Comparison of ENCODE assay signal across 18 mouse cellular contexts in the genomic region with DNA sequence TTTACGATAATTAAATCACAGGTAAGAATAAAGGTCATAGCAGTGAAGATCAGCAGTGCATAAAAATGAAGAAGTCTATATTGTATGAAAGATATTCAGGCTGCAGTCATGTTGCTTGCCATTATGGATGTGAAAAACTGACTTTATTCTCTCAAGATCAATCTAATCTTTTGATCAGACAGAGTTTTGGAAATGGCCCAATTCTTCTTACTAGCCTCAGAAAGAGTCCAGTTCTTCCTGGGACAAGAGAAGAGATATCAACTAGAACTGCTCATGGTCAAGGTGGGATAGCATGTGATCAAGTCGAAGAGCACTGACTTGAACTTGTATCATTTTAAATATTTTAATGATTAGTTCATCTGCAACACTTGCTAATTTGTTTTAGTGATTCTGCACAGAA.
DNase-seq lines count a peak whose midpoint lies in the region; ATAC-seq lines count a peak whose summit lies in the region.
"Had no signal": no experiment of that assay in that cellular context is flagged by ENCODE, and none has a peak within 500 bp of the region (broad histone marks: within the 10 kb centered on the region; RNA-seq: fewer than 3 reads in every experiment).

No protein-coding gene starts in this region.

- H3K4me3 ChIP-seq in midbrain, embryonic 10.5 days: no peak overlapping the region
- no peak overlapping the region for H3K4me3 ChIP-seq in midbrain, embryonic 16.5 days (ENCODE audit: low read depth, low read length)
- no peak overlapping the region for H3K4me3 ChIP-seq in forebrain, embryonic 13.5 days
- H3K4me3 ChIP-seq in hindbrain, embryonic 14.5 days (replicated peaks; ENCODE audit: low read length): no peak overlapping the region
- H3K4me3 ChIP-seq: embryonic facial prominence, embryonic 15.5 days; neural tube, embryonic 12.5 days had no signal

- H3K27ac ChIP-seq in midbrain, embryonic 10.5 days (replicated peaks): peak overlapping the region; percentile 78
- H3K27ac ChIP-seq in midbrain, embryonic 16.5 days (ENCODE audit: low read length): no peak overlapping the region
- H3K27ac ChIP-seq in forebrain, embryonic 13.5 days: peak overlapping the region; percentile 92
- peak overlapping the region; percentile 75 for H3K27ac ChIP-seq in hindbrain, embryonic 14.5 days
- H3K27ac ChIP-seq: embryonic facial prominence, embryonic 15.5 days had no signal

- WGBS in midbrain, embryonic 10.5 days: 89% methylated on average over 2 of the region's 2 CpGs
- 72% methylated on average over 2 of the region's 2 CpGs for WGBS in midbrain, embryonic 16.5 days
- 31% methylated on average over 2 of the region's 2 CpGs for WGBS in forebrain, embryonic 13.5 days
- WGBS in hindbrain, embryonic 14.5 days: 61% methylated on average over 2 of the region's 2 CpGs

- H3K9ac ChIP-seq in midbrain, embryonic 16.5 days (ENCODE audit: low read depth, low read length): no peak overlapping the region
- H3K9ac ChIP-seq in forebrain, embryonic 13.5 days: no peak overlapping the region
- no peak overlapping the region for H3K9ac ChIP-seq in hindbrain, embryonic 14.5 days
- H3K9ac ChIP-seq: embryonic facial prominence, embryonic 15.5 days; neural tube, embryonic 12.5 days had no signal

- H3K4me1 ChIP-seq in midbrain, embryonic 10.5 days: peaks cover 34% of the 10 kb centered on the region
- peaks cover 5% of the 10 kb centered on the region; the same call in 1 of the 2 replicates for H3K4me1 ChIP-seq in midbrain, embryonic 16.5 days (ENCODE audit: control insufficient read depth, insufficient read depth, low read length)
- H3K4me1 ChIP-seq in forebrain, embryonic 13.5 days: peaks cover 40% of the 10 kb centered on the region
- H3K4me1 ChIP-seq in hindbrain, embryonic 14.5 days (replicated peaks; ENCODE audit: control insufficient read depth, insufficient read depth, low read length): peaks cover 16% of the 10 kb centered on the region; the same call in 1 of the 2 replicates
- H3K4me1 ChIP-seq: embryonic facial prominence, embryonic 15.5 days had no signal

- no peaks in the 10 kb centered on the region for H3K36me3 ChIP-seq in midbrain, embryonic 10.5 days
- no peaks in the 10 kb centered on the region for H3K36me3 ChIP-seq in midbrain, embryonic 16.5 days (ENCODE audit: control insufficient read depth, insufficient read depth, low read length)
- no peaks in the 10 kb centered on the region for H3K36me3 ChIP-seq in forebrain, embryonic 13.5 days (ENCODE audit: poor library complexity, severe bottlenecking)
- H3K36me3 ChIP-seq in hindbrain, embryonic 14.5 days (replicated peaks; ENCODE audit: control insufficient read depth, insufficient read depth): no peaks in the 10 kb centered on the region
- H3K36me3 ChIP-seq: embryonic facial prominence, embryonic 15.5 days; neural tube, embryonic 12.5 days had no signal

- H3K27me3 ChIP-seq in midbrain, embryonic 10.5 days (ENCODE audit: low read depth, poor library complexity, severe bottlenecking): no peaks in the 10 kb centered on the region
- H3K27me3 ChIP-seq in midbrain, embryonic 16.5 days (ENCODE audit: control insufficient read depth, insufficient read depth, low read depth, low read length): no peaks in the 10 kb centered on the region
- H3K27me3 ChIP-seq in forebrain, embryonic 13.5 days: no peaks in the 10 kb centered on the region
- H3K27me3 ChIP-seq in hindbrain, embryonic 14.5 days (ENCODE audit: control insufficient read depth, insufficient read depth, low read length): no peaks in the 10 kb centered on the region
- H3K27me3 ChIP-seq: embryonic facial prominence, embryonic 15.5 days; neural tube, embryonic 12.5 days had no signal

- no peak for DNase-seq in midbrain, embryonic 10.5 days (ENCODE audit: low spot score)
- no peak for DNase-seq in hindbrain, embryonic 14.5 days (ENCODE audit: low spot score)
- DNase-seq in retina, embryonic 14.5 days (ENCODE audit: low spot score): peak; percentile 21
- no peak for DNase-seq in adrenal gland, postnatal 4 days (ENCODE audit: low spot score in 2 of 2)
- DNase-seq in right cerebral cortex, adult 18-20 months: no peak
- DNase-seq: adrenal gland, postnatal 25 days; B cell, adult 2 months; cerebellum, adult 9-11 months; gastrocnemius, postnatal 10 days; heart, adult 18-20 months; kidney, adult 18-20 months; kidney, postnatal 14 days; lung, adult 18-20 months; thymus, postnatal 4 days had no signal

- ATAC-seq in midbrain, embryonic 16.5 days: no peak
- no peak for ATAC-seq in forebrain, embryonic 13.5 days
- no peak for ATAC-seq in hindbrain, embryonic 14.5 days (ENCODE audit: low FRiP score)

- no peak overlapping the region for H3K4me2 ChIP-seq in midbrain, embryonic 16.5 days (ENCODE audit: low read length)
- H3K4me2 ChIP-seq in forebrain, embryonic 13.5 days: no peak overlapping the region
- H3K4me2 ChIP-seq in hindbrain, embryonic 14.5 days (replicated peaks): no peak overlapping the region
- H3K4me2 ChIP-seq: embryonic facial prominence, embryonic 15.5 days had no signal

- no peaks in the 10 kb centered on the region for H3K9me3 ChIP-seq in midbrain, embryonic 10.5 days (replicated peaks)
- H3K9me3 ChIP-seq in midbrain, embryonic 16.5 days (replicated peaks; ENCODE audit: control insufficient read depth, low read length, poor library complexity, severe bottlenecking): no peaks in the 10 kb centered on the region
- no peaks in the 10 kb centered on the region for H3K9me3 ChIP-seq in forebrain, embryonic 13.5 days (replicated peaks)
- H3K9me3 ChIP-seq in hindbrain, embryonic 14.5 days (ENCODE audit: control insufficient read depth, low read length): peaks cover under 1% of the 10 kb centered on the region; the same call in 1 of the 2 replicates
- H3K9me3 ChIP-seq: embryonic facial prominence, embryonic 15.5 days had no signal
